Mouse (Mus musculus): Measurements from ENCODE around the gene Coro1a.

Coro1a gene

DNA sequence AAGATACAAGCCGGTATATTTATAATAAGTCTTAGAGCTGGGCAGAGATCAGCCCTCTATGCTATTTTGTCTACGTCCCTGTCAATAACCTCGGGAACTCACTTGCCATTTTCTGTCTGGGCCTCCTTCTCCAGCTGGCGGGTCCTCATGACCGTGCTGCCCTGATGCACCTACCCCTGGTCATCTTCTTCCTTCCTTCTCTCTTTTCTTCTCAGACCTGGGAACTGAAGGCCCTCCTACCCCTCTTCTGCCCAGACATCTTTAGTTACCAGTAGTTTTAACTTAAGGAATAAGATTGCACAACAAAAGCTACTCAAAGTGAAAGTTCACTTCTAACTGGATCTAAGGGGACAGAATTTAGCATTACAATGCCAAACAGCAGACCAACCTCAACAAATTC is 27.9 kb downstream of the Coro1a start:
- DNase-seq = no peak

DNA sequence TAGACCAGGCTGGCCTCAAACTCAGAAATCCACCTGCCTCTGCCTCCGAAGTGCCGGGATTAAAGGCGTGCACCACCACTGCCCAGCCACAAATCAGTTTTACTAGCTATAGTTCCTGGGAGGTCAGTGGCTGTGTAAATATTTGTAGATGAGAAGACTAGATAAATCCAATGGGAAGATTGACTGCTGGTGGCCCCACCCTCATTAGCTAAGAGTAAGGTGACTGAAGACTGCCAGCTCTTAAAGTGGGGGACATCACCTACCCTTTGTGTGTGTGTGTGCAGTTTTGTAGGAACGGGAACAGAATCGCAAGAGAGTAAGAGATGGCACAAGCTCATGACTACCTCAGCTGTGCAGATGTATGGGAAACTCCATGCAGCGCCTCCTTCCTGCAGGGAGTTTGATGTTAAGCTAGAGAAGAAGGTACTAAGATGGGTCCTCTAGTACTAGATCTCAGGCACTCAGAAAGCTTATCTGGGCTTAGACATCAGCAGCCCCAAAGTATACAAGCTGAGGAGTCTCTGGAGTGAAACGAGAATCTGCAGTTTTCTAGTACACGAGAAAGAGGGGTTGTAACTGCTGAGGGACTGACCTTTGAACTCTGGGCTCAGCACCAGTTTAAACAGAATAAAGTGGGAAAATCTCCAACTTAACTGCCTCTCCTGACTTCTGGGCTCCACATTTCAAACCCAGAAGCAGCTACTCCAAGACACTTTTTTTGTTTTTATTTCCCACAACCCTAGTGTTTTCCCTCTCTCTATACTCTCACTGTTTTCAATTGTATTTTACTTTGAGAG is 28.8 kb downstream of the Coro1a start:
- no peak for DNase-seq

DNA sequence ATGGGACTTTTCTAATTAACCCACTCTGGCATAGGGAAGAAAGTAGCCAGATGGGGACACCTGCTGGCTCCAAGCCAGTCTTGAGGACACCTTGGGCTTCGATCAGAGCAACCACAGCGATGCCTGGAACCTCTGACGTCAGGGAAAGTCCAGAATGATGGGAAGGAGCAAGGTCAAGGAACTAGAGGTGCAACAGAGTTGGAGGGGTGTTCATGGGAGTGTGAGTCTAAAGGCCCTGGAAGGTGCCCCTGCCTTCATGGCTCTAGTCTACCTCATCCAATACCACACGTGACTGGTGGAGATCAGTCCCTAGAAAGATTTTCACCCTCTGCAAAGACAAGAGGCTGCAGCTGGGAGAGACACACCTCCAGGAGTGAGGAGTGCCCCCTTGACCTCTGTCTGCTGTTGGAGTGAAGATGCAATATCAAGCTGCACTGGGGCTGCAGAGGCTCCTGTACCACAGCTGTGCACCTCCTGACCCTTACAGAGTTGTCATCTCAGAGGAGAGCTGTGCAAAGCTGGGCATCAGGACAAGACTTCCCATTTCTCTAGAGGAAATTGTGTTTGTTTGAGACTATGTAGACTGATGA is 30.9 kb downstream of the Coro1a start:
- DNase-seq = no peak

DNA sequence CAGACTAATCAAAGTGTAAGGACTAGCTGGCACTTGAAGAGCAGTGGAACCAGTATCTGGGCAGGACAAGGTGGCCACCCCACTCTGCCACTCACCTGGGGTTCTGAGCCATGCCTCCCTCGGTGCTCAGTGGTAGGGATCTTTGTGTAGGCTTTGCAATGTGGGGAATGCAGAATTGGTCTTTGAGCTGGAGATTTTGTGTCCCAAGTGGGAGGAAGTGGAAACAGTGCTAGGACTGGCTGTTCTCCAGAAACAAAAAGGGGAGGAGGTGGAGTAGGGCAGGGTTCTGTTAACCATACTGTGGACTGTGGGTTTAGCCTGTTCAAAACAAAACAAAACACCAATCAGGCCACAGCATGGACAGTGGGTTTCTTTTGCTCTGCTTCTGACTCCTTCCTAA is 31.4 kb downstream of the Coro1a start, which contains the start of gene Sult1a1:
Gene Sult1a1 (minus strand): TSS at position 226 of the 400 bp plus-strand sequence.
- no peak for DNase-seq

DNA sequence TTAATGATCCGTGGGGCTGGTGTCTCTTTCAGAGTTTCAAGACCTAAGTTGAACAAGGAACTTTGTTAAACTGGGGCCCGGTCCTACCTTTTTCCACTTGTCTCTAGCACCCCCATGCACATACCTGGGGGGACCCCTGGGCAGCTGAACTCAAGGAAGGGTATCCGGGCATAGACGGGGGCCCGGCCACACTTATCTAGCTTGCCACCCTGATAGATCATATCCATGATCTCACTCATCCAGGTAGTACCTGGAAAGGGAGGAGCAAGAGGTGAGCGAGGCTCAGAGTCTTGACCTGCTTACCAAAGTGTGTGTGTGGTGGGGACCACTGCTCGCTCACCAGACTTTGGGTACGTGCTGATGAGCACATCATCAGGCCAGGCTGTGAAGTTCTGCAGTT is 32.5 kb downstream of the Coro1a start:
- DNase-seq = no peak

DNA sequence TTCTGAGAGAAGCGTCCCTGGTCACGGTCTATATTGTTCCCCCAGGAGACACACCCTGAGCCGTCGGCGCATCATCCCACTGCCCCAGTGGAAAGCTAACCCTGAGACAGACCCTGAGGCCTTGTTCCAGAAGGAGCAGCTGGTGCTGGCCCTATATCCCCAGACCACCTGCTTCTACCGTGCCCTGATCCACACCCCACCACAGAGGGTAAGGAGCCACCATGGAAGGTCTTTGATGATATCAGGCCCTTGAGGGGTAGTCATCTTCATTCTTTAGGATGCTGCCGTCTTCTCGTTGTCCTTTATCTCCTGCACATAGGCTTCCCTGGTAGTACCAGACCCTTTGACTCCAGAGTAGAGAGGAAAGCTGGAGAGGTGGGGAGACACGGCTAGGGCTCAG is 35.5 kb downstream of the Coro1a start:
- DNase-seq = no peak

DNA sequence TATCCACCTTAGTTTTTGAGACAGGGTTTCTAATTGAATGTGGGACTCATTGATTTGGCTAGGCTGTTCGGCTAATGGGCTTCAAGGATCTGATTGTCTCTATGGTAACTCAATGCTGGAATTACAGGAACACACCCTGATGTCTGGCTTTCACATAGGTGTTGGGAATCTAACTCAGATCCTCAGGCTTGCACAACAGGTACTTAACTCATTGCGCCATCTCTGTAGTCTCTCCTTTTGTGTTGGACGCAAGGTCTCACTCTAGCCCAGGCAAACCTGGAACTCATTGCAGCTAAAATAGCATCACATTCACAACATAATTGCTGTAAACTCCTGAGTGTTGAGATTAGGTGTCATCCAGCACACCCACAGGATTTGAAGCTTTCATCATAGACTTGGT is 37.4 kb downstream of the Coro1a start:
- DNase-seq = no peak

DNA sequence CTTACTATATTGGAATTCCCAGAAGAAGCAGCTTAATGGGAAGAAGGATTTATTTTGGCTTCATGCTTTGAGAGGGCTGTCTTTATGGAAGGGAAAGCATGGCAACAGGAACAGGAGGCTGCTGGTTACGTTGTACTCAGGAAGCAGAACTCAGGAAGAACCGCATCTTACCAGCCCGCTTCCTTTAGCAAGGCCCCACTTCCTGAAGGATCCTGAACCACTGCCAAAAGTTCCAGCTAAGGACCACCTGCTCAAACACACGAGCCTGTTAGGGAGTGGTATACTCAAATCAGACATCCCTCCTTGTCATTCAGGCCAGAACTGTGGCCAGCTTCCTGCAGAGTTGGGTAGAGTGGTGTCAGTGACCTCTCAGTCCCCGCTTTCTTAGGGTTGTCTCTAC is 39.1 kb downstream of the Coro1a start:
- DNase-seq = no peak

DNA sequence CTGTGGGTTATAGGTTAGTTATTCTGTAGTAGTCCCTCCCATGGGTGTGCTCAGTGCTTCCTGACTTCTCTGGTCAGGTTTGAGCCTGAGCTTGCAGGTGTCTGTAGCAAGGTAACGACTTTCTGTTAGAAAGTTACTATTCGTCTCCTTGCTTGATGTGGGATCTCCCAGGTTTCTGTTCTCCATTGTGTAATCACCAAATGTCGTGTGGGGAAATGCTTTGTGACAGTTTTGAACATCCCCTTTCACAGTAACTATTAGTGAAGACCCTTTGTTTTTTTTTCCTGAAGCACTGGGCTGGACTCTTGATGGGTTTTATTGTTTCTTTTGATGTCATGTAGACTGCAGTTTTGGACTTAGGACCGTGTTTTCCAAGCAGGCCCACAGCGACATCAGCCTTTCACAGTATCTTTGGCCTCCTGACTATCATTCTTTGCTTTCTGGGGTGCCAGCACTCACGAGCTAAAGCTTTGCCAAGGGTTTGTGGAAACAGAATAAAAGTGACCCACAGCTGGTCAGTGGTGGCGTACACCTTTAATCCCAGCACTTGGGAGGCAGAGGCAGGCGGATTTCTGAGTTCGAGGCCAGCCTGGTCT is 40.0 kb downstream of the Coro1a start:
- no peak for DNase-seq

DNA sequence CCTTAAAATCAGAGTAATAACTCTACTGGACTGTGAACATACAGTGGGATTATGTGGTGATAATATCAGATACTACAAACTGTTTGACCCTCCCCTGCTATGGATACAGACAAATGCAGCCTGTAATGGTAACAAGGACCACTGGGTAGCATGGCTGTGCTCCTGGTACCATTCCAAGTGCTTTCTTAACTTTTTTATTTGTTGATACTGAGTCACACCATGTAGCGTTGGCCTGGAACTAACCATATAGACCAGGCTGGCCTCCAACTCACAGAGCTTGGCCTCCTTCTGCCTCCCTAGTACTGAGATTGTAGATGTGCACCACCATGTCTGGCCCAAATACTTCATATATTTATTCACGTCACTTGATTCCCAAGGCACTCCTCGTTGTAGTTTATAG is 42.3 kb downstream of the Coro1a start:
- no peak for DNase-seq

DNA sequence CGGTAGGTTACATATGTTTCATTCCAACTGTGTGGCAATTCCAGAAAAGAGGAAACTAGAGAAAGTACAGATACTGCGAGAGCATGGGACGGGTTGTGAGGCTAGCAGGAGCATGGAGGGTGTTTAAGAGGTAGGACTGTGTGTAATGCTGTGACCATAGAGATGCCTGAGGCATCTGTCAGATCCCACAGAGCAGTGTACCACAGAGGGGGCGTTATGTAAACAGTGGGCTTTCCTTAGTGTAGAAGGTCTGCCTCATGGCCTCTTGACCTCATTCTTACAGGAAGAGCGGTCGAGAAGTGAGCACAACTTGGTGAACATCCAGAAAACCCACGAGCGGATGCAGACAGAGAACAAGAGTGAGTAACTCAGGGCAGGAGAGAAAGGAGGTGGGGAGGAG is 43.9 kb downstream of the Coro1a start:
- no peak for DNase-seq

DNA sequence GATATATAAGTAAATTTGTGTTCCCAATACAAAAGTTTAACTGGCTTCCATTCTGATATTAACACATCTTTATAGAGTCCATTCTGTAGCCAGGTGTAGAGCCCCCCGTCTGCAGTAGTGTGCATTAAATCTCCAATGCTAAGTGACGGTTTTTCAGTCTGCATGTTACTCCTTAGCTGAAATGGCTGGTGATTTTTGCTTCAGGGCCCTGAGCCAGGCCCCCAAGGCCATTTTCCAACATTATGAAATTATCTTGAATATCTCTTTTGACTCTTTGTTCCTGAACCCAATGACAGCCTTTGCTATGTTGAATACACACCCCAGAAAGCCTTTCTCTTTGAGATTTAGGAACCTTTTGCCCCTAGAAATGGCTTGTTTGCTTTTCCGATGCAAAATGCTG is 47.8 kb downstream of the Coro1a start:
- no peak for DNase-seq

DNA sequence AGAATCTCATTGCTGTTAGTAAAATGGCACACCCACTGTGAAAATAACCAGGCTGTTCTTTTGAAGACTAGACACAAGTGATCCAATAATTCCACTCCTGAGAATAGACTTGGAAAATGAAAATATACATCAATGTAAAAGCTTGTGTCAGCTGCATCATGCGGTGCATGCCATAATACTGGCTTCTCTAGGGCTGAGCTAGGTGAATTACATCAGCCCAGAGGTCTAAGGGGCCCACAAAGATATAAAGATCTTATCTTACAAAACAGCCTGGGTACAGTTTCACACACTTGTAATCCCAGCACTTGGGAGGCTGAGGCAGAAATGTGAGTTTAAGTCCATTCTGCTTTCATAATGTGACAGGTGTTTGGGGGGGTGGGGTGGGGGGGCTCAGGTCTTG is 50.1 kb downstream of the Coro1a start:
- DNase-seq = no peak

DNA sequence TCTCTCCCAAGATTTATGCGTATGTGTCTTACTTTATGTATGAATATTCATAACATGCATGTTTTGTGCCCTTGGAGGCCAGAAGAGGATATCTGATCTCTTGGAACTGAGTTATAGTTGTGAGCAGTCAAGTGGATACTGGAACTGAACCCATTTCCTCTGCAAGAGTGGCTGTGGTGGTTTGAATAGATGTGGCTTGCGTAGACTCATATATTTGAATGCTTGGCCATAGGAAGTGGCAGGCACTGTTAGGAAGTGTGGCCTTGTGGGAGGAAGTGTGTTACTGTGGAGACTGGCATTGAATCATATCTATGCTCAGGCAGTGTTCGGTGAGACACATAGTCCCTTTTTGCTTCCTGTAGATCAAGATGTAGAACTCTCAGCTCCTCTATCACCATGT is 51.9 kb downstream of the Coro1a start:
- DNase-seq = no peak

DNA sequence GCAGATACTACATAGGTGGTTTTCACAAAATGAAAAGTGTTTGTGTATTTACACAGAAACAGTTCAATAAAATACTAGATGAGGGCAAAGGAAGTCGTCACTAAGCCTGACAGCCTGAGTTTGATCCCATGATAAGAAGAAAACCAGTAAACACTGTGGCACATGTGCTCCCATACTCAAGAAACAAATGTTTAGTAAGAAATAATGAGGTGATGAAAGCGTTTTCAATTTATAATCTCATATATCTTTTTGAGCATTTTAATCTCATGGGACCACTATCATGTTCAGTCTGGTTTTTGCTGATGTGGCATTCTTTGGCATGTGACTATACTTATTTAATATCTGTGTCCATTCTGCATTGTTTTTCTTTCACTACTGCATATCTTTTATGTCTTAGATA is 53.6 kb downstream of the Coro1a start:
- no peak for DNase-seq

DNA sequence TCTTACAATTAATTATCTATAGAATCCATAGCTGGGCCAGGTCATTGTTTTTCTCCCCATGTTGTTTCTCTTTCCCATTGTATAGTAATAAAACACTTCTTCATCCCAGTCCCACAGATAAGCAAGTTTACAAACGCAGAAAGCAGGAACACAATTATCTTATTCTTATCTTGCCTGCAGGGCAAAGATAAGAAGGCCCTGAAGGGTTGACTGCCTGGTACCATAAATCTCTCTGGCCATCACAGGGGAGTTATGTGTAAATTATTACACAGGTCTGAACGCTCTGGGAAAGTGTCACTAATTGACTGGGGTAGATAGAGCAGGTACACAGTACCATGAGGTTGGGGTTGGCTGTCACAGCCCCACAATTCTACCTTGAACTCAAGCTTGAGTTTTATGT is 56.7 kb downstream of the Coro1a start:
- no peak for DNase-seq
